Mouse (Mus musculus): Measurements from ENCODE around the gene Gm10715.
"Not testable (repeated sequence)": the region's sequence is repeated elsewhere in the genome, so short reads cannot be mapped to it uniquely, and the experiment has no call there.

DNA sequence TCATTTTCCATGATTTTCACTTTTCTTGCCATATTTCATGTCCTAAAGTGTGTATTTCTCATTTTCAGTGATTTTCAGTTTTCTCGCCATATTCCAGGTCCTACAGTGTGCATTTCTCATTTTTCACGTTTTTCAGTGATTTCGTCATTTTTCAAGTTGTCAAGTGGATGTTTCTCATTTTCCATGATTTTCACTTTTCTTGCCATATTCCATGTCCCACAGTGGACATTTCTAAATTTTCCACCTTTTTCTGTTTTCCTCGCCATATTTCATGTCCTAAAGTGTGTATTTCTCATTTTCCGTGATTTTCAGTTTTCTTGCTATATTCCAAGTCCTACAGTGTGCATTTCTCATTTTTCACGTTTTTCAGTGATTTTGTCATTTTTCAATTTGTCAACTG lies 20.8 kb upstream of the Gm10715 start:
- TF ChIP-seq TAL1, GATA1 (IDR thresholded peaks at IDR 0.05; ENCODE audit: low read length): not testable (repeated sequence)
